Mouse (Mus musculus): Measurements from ENCODE around the gene Pik3r5. TPM values are rescaled to one million over a fixed set of nuclear protein-coding genes. Genes with fewer than 3 reads are reported as not detected.

Gene Pik3r5
- polyA plus RNA-seq, 1 experiment from 2014 or later: 1.5 TPM

DNA sequence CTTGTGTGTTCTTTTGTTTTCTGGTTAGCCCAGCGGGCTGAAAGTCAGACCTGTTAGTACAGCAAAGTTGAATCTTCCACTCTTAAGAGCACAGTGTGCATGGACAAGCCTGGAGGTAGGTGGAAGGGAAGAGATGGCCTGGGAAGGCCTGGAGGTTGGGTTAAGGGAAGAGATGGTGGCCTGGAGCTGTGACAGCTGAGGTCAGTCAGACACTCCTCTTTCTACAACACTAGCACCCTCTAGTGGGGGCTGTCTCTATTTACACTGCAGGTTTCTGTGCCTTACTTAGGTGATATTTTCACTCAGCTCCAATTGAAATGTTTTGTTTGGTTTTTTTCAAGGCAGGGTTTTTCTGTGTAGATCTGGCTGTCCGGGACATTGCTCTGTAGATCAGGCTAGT is 23.8 kb upstream of the Pik3r5 start:
- WGBS: 58% methylated on average over 2 of the region's 2 CpGs
- no peak overlapping the region for H3K4me3 ChIP-seq
- DNase-seq (ENCODE audit: low spot score): peak; percentile 75
- no peaks in the 10 kb centered on the region for H3K4me1 ChIP-seq
- no peaks in the 10 kb centered on the region for H3K9me3 ChIP-seq (replicated peaks)
- no peaks in the 10 kb centered on the region for H3K36me3 ChIP-seq
- H3K27ac ChIP-seq: no peak overlapping the region
- peaks cover 41% of the 10 kb centered on the region for H3K27me3 ChIP-seq (ENCODE audit: low read depth, poor library complexity, severe bottlenecking)

DNA sequence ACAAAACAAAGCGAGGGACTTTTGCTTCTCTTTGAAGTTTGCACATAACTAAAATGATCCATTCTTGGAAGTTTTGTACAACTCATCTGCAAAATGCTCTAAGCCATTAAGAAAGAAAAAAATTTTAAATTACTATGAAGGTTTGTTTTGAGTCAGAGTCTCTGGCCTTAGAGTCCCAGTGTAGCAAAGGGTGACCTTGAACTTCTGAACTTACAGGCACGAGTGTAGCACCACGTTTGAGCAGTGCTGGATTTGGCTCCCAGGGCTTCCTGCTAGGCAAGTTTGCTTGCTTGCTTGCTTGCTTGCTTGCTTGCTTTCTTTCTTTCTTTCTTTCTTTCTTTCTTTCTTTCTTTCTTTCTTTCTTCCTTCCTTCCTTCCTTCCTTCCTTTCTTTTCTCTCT is 14.9 kb upstream of the Pik3r5 start:
- Histone ChIP-seq H3K27ac (no peak overlapping the region), H3K4me1 (0 out of 2 replicates have a peak, but pooled peaks cover 4% of the 10 kb centered on the region), H3K4me3 (no peak overlapping the region), H3K27me3 (ENCODE audit: low read depth, poor library complexity, severe bottlenecking) (no peaks in the 10 kb centered on the region), H3K36me3 (no peaks in the 10 kb centered on the region), H3K9me3 (replicated peaks) (no peaks in the 10 kb centered on the region)
- WGBS: 70% methylated on average over 3 of the region's 3 CpGs
- DNase-seq (ENCODE audit: low spot score): no peak

DNA sequence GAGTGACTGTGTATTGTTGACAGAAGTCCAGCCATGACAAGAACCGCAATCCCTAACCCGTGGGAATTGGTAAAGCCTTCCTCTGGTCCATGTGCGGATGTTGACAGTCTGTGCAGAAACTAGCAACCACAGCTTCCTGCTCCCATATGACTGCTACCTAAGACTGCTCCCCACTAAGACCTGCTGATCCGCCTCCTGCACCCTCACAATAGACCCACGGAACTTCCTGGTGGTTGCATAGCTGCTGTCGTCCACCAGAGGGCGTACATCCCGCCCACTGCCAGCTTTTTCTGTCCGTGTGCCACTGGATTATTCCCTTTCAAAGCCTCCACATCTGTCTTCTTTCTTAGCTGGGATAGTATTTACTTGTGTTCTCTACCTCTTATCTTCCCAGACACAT is 14.1 kb upstream of the Pik3r5 start:
- Histone ChIP-seq H3K9me3 (replicated peaks) (no peaks in the 10 kb centered on the region), H3K27me3 (ENCODE audit: low read depth, poor library complexity, severe bottlenecking) (no peaks in the 10 kb centered on the region), H3K36me3 (no peaks in the 10 kb centered on the region), H3K4me1 (0 out of 2 replicates have a peak, but pooled peaks cover 4% of the 10 kb centered on the region), H3K4me3 (no peak overlapping the region), H3K27ac (no peak overlapping the region)
- WGBS: 54% methylated on average over 9 of the region's 9 CpGs
- peak; percentile 49 for DNase-seq (ENCODE audit: low spot score)

DNA sequence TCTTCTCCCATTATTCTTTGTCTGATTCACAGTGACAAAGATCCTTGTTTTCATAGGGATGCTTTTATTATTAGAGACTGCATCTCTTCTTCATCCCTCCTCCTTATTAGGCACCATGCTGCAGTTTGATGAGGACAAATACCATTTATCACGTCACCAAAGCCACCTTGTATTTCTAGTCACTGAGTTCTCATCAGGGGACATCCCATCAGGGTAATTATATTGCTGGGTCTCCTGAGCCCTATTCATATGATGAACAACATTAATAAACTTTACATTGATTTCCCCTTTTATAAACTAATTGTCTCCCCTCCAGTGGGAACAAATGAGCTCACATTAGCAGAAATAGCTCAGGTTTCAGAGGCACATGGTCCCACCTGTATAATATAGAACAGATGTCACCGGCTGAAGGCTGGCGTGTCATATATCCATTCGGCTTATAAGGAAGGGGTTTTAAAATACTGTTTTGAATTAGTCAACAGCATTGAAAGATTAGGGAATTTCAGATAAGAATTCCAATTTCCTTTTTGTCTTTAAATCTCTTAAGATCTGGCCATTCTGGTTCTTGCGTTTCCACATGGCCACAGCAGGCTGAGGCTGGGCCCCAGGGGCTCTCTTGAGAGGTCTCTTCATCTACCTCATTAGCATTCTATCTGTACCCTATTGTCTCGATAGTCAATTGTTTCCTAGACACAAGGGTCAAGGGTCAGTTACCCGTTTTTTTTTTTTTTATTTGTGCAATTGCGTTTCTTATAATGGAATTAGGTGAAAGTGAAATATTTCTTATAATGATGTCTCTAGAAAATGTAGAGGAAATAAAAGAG is 6.2 kb upstream of the Pik3r5 start:
- Histone ChIP-seq H3K4me3 (no peak overlapping the region), H3K27ac (peak overlapping the region; percentile 37; the same call in 1 of the 2 replicates), H3K36me3 (no peaks in the 10 kb centered on the region), H3K27me3 (ENCODE audit: low read depth, poor library complexity, severe bottlenecking) (peaks cover 15% of the 10 kb centered on the region), H3K4me1 (peaks cover 37% of the 10 kb centered on the region), H3K9me3 (replicated peaks) (no peaks in the 10 kb centered on the region)
- peak; percentile 44 for DNase-seq (ENCODE audit: low spot score)
- WGBS: 28% methylated on average over 8 of the region's 8 CpGs

DNA sequence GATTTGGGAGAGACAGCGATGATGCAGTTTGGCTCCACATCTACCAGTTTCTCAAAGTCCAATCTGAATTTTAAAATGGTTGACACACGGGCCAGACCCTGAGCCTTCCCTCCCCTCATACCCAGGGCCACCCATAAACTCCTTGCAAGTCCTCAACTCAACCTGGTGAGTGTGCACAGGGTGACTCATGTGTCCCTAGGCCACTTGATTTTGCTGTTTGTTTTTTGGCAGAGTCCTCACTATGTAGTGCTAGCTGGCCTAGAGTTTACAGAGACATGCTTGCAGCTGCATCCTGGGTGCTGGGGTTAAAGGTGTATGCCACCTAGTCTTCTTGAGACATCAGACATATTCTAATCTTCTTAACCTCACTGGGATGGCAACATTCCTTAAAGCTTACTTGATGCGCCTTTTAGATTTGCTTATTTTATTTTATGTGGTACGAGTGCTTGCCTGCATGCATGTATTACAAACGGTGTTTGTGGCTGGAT is 4.8 kb upstream of the Pik3r5 start:
- H3K27ac ChIP-seq: peak overlapping the region; percentile 37
- no peaks in the 10 kb centered on the region for H3K36me3 ChIP-seq
- WGBS: 83% methylated on average over 5 of the region's 5 CpGs
- DNase-seq (ENCODE audit: low spot score): no peak
- no peaks in the 10 kb centered on the region for H3K9me3 ChIP-seq (replicated peaks)
- H3K4me3 ChIP-seq: no peak overlapping the region
- peaks cover 49% of the 10 kb centered on the region for H3K4me1 ChIP-seq
- H3K27me3 ChIP-seq (ENCODE audit: low read depth, poor library complexity, severe bottlenecking): peaks cover 28% of the 10 kb centered on the region

DNA sequence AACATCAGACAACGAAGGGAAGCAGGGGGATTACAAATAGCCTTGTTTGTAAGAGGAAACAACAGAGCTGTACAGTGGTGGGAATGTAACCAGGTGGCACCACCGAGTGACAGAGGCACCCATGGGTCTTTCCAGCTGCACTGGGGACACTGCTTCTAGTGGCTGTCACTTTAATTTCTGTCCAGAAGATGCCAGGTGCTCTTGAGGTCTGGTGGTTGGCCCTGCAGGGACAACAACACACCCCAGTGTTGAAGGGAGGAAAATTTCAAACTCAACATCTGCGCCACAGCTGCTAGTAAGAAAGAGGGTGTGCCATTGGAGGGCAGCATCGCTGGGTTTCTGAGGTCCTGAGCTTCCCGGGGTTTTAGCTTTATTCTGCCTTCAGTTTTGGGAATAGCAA is 1.3 kb upstream of the Pik3r5 start:
- H3K4me3 ChIP-seq: no peak overlapping the region
- no peak for DNase-seq (ENCODE audit: low spot score)
- H3K27ac ChIP-seq: no peak overlapping the region
- WGBS: 64% methylated on average over 5 of the region's 5 CpGs
- no peaks in the 10 kb centered on the region for H3K36me3 ChIP-seq
- peaks cover 54% of the 10 kb centered on the region for H3K4me1 ChIP-seq
- H3K9me3 ChIP-seq (replicated peaks): no peaks in the 10 kb centered on the region
- peaks cover 54% of the 10 kb centered on the region for H3K27me3 ChIP-seq (ENCODE audit: low read depth, poor library complexity, severe bottlenecking)

DNA sequence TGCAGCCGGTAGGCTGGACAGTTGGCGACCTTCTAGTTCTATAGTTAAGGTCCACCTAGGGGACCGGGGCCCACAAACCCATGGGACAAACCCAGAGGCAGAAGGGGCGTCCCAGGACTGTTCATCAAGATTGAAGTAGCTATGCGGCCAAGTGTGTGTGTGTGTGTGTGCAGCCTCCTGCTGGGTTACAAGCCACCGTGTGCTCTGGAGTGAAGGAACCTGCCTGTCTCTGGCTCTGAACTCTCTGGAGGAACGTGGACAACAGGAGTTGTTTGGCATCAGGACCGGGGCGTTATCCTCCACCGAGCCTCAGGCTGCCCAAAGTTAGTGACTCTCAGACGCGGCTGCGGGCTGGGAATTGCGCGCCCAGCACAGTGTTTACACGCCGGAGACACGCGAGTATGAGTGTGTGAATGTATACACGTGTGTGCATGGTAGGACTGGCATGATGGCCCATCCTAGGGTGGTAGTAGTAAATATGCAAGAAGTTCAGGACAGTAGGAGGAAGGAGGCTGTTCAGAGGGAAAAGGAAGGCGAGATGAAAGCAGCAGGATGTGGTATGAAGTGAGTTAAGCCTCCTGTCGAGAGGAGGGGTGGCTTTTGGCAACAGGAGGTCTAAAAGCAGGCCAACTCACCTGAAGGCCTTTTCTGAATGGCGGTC is 570 bp downstream of the Pik3r5 start:
- Histone ChIP-seq H3K27ac (peak overlapping the region; percentile 76), H3K36me3 (no peaks in the 10 kb centered on the region), H3K4me3 (peak overlapping the region; percentile 62), H3K27me3 (ENCODE audit: low read depth, poor library complexity, severe bottlenecking) (peaks cover 54% of the 10 kb centered on the region), H3K4me1 (peaks cover 36% of the 10 kb centered on the region), H3K9me3 (replicated peaks) (no peaks in the 10 kb centered on the region)
- WGBS: 32% methylated on average over 23 of the region's 23 CpGs
- DNase-seq (ENCODE audit: low spot score): no peak

DNA sequence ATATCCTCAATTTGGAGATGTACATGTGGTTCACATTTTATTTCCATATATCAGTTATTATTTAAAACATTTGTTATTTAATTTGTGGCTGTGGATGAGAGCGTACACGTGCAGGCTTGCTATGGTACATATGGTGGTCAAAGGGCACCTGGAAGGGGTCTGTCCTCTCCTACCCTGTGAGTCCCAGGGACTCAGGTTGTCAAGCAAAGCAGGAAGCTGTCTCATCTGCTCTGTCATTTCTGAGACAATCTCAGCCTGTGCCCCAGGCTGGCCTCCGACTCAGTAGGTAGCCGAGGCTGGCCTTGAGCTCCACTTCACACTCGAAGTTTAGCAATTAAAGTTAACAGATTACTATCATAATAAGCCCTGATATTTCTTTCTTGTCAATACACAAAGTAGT is 1.6 kb downstream of the Pik3r5 start:
- peaks cover 54% of the 10 kb centered on the region for H3K27me3 ChIP-seq (ENCODE audit: low read depth, poor library complexity, severe bottlenecking)
- H3K4me3 ChIP-seq: no peak overlapping the region
- H3K27ac ChIP-seq: no peak overlapping the region
- peaks cover 33% of the 10 kb centered on the region for H3K4me1 ChIP-seq
- H3K36me3 ChIP-seq: no peaks in the 10 kb centered on the region
- no peaks in the 10 kb centered on the region for H3K9me3 ChIP-seq (replicated peaks)
- WGBS: 88% methylated on average over 5 of the region's 5 CpGs
- no peak for DNase-seq (ENCODE audit: low spot score)

DNA sequence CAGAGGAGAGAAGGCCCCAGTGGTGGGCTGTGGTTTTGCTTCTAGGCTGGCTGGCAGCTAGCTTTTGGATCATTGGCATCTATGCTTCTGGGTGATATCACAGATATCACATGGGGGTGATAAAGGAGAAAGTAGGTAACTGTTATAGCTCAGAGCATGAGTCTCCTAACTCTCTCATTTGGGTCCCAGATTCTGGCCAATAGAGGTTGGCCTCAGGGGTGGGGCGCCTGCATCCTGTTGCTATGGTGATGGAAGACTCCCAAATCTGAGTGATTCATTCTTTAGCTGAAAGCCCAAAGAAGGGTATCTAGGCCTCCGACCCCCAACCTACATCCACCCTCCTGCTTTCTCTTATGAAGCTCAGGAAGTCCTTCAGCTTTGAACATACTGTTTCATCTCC is 2.8 kb downstream of the Pik3r5 start:
- no peak for DNase-seq (ENCODE audit: low spot score)
- H3K36me3 ChIP-seq: no peaks in the 10 kb centered on the region
- WGBS: 86% methylated on average over 2 of the region's 2 CpGs
- H3K27ac ChIP-seq: no peak overlapping the region
- peaks cover 53% of the 10 kb centered on the region for H3K27me3 ChIP-seq (ENCODE audit: low read depth, poor library complexity, severe bottlenecking)
- H3K9me3 ChIP-seq (replicated peaks): no peaks in the 10 kb centered on the region
- H3K4me3 ChIP-seq: no peak overlapping the region
- H3K4me1 ChIP-seq: peaks cover 33% of the 10 kb centered on the region

DNA sequence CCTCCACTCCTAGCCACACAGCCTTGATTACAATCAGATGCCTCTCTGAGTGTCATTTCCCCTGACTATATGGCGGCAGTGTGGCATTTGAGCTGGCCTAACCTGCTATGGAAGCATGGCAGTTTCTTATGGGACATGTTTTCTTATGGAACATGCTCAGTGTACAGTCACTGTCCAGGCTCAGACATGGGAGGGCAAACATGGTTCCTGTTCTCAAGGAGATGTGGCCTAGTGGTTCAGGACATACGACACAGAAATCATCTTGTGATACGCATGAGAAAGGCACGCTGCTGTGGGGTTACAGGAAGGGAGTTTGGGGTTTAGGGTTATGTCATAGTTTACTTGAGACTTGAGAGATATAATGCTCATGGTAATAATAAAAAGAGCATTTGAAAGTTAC is 3.7 kb downstream of the Pik3r5 start:
- 93% methylated on average over 4 of the region's 4 CpGs for WGBS
- Histone ChIP-seq H3K9me3 (replicated peaks) (no peaks in the 10 kb centered on the region), H3K4me3 (no peak overlapping the region), H3K27me3 (ENCODE audit: low read depth, poor library complexity, severe bottlenecking) (peaks cover 44% of the 10 kb centered on the region), H3K36me3 (no peaks in the 10 kb centered on the region), H3K4me1 (peaks cover 30% of the 10 kb centered on the region), H3K27ac (no peak overlapping the region)
- no peak for DNase-seq (ENCODE audit: low spot score)

DNA sequence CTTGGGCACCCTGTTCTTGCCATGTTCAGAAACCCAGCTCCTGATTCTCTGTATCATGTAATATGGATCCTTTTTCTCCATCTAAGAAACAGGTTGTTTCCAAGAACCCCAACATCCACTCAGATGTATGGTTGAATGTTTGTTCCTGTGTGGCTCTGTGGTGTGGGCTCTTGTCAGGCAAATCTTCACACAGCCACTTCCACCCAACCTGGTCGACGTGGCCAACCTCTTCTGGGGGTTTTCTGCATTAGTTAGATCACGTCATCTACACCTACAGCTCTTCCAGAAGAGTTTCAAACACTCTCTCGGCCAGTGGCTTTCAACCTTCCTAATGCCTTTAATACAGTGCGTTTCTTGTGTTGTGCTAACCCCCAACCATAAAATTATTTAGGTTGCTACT is 4.5 kb downstream of the Pik3r5 start:
- Histone ChIP-seq H3K27ac (no peak overlapping the region), H3K4me1 (peaks cover 24% of the 10 kb centered on the region), H3K4me3 (no peak overlapping the region), H3K9me3 (replicated peaks) (no peaks in the 10 kb centered on the region), H3K36me3 (no peaks in the 10 kb centered on the region), H3K27me3 (ENCODE audit: low read depth, poor library complexity, severe bottlenecking) (peaks cover 36% of the 10 kb centered on the region)
- no peak for DNase-seq (ENCODE audit: low spot score)
- WGBS: 85% methylated on average over 5 of the region's 5 CpGs

DNA sequence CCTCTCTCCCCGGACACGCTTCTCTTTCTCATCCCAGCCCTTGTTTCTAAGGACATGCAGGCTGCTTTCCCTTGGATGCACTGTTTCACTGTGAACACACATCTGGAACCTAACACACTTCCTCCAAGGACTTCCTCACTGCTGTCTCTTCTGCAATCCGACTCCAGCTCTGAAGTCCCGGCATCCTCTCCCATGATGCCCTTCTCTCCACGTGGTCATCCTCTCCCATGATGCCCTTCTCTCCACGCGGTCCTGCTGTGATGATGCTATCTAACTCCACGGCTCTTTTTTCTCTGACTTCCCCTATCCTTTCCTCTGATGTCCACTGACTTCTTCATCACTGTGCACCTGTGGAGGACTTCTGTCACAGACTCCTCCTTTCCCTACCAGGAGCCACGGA is 8.2 kb downstream of the Pik3r5 start:
- Histone ChIP-seq H3K27ac (no peak overlapping the region), H3K36me3 (no peaks in the 10 kb centered on the region), H3K4me3 (no peak overlapping the region), H3K27me3 (ENCODE audit: low read depth, poor library complexity, severe bottlenecking) (0 out of 2 replicates have a peak, but pooled peaks cover 4% of the 10 kb centered on the region), H3K4me1 (peaks cover 4% of the 10 kb centered on the region; the same call in 1 of the 2 replicates), H3K9me3 (replicated peaks) (no peaks in the 10 kb centered on the region)
- DNase-seq (ENCODE audit: low spot score): no peak
- WGBS: 84% methylated on average over 9 of the region's 9 CpGs

DNA sequence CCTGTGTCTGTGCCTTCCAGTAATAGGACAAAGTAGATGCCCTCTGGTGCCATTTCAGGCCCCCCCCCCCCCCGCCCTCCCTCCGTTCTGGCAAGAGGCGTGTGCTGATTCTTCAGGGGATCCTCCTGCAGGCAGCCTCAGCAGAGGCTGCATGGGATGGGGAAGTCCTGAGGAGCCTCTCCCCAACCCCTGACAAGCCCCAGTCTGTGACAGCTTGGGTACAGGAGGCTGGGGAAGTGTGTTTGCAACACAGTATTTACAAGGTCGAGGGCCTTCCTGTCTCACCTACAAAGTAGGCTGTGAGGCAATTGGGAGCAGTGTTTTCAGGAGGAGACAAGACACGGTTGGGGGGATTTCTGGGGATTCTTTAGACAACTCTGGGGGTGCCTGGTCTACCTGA is 9.0 kb downstream of the Pik3r5 start:
- WGBS: 70% methylated on average over 5 of the region's 5 CpGs

More for the DNA sequence above, 9.0 kb downstream of the Pik3r5 start:
- H3K27me3 ChIP-seq (ENCODE audit: low read depth, poor library complexity, severe bottlenecking): no peaks in the 10 kb centered on the region
- no peaks in the 10 kb centered on the region for H3K4me1 ChIP-seq
- no peak overlapping the region for H3K27ac ChIP-seq
- H3K4me3 ChIP-seq: no peak overlapping the region
- H3K36me3 ChIP-seq: no peaks in the 10 kb centered on the region
- no peak for DNase-seq (ENCODE audit: low spot score)
- H3K9me3 ChIP-seq (replicated peaks): no peaks in the 10 kb centered on the region
